Mouse (Mus musculus) bone marrow macrophage, adult 2 months (primary cell): ENCODE results near the gene Pah.

Experiments
- CTCF ChIP-seq: IDR thresholded peaks from 2 replicates; pipeline ENCODE4 v1.5.1; 2012; ENCODE audit warnings: low read depth, mild to moderate bottlenecking, low read length, moderate library complexity
- POLR2A ChIP-seq: IDR thresholded peaks from 2 replicates; pipeline ENCODE4 v1.6.1; 2012; ENCODE audit warnings: mild to moderate bottlenecking, low read depth, low read length, borderline replicate concordance

DNA sequence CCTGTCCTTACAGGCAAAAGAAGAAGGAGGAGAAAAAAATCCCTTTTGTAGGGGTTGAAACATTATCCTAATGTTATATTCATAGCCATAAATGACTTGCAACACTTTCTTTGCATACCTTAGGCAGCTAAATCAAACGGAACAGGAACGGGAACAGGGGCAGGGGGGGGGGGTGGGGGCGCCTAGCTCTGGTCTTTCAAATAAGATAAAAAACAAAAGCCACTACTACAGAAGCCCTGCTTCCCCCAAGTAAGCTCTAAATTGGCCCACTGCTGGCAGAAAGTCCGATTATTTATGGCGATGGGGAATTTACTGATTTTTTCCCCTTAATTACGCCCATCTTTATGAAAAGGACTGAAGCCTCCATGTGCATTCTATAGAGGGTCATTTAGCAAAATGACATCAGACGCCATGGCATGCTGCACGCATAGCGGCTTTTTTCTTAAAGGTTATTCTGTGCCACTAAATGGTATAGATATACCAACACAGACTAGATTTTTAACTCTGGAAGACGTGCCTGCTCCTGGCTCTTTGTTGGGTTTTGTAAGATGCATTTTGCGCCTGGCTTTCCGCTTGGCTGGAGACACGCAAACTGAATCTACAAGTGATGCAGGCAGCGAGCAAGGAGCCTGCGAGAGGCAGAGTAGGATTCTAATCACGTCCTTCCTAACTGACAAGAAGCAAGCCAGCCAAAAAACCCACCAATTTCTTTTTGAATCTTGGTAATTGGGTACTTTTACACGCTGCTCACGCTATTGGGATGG is 32.2 kb upstream of the Pah start:
- no peak for TF ChIP-seq CTCF
- no peak for TF ChIP-seq POLR2A
